Mouse (Mus musculus) layer of hippocampus, adult 8-10 months (tissue): ENCODE measurements around the gene Dag1. TPM values are rescaled to one million over a fixed set of nuclear protein-coding genes. Genes with fewer than 3 reads are reported as not detected.
"Not testable (repeated sequence)": the region's sequence is repeated elsewhere in the genome, so short reads cannot be mapped to it uniquely, and the experiment has no call there.

ENCODE experiments used
- DNase-seq, 2 experiments: peaks; one replicate each; pipeline ENCODE4 v3.0.0; 2022; ENCODE audit warnings: low spot score in 2 of 2
- total RNA-seq, 4 experiments: library from RNA; stranded (reverse); gene quantifications; 2 replicates each; pipeline ENCODE4 v1.2.4; 2022

The Dag1 gene
- total RNA-seq, 4 experiments from 2014 or later: 70.4 to 75.9 (median 73.9) TPM

DNA sequence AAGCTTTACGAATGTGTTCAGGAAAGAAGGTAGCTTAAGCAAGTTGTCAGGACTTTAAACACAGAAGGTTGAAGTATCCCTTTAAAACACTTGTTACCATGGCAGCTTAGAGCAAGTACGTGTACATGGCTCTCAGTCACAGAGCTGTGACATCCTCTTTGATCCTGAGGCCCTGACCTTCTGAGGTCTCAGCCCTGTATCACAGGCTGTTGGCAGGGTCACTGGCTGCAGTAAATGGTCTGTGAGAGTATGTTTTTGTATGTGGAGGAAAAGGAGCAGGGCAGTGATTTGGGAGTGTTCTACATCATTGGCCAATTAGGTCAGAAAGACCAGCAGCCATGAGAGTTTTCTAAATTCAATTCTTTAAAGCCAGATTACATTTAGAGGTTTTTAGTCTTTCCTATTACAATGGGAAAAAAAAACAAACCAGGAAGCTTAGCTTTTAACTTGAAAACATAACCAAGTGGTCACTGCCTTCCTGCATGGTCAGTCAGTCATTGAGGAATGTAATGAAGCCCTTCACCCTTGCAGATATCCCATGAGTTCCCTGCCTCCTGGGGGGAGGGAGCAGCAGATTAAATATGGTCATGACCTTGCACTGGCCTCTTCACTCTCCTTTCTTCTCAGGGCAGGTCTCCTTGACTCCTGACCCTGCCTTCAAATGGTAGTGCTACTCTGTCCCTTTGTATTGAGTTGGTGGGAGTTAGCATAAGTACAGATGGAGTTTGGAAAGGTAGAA is 35.7 kb downstream of the Dag1 start:
- DNase-seq: no peak

DNA sequence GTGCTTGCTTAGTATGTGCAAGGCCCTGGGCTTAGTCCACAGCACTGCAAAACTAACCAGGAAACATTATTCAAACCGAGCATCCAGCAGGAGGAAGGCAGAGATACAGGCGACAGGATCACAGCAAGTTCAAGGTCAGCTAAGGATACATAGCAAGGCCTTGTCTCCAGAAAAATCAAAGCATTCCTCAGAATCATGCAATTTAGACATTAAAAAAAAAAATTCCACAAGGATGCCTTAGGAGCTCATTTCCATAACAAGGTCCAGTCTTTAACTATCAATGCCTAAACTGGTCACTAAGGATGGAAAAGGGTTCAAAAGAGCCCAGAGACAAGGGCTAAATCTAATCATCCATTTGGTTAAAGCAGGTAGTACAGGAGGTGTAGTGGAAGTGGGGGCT is 38.6 kb downstream of the Dag1 start:
- DNase-seq: no peak

GRCm38 (mm10) chr9:108223633-108224032 is 40.1 kb downstream of the Dag1 start:
- no peak for DNase-seq

GRCm38 (mm10) chr9:108221566-108221965 is 42.2 kb downstream of the Dag1 start:
- no peak for DNase-seq

DNA sequence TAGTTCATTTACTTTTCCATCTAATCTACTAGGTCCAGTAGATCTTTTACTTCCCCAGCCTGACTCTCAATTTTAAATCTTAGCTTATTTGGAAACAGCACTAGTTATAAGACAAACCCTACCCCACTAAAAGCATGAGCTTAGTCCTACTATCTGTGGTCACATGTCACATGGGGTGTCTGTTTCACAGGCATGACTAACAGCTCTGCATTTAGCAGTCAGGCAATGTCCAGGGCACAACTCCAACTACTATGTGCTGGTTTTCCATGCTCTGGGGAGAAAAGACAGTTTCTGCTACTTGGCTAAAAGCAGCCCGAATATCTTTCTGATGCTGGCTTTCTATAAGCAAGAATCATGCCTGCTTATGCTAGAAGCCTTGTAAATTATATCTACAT is 43.4 kb downstream of the Dag1 start:
- DNase-seq: no peak

DNA sequence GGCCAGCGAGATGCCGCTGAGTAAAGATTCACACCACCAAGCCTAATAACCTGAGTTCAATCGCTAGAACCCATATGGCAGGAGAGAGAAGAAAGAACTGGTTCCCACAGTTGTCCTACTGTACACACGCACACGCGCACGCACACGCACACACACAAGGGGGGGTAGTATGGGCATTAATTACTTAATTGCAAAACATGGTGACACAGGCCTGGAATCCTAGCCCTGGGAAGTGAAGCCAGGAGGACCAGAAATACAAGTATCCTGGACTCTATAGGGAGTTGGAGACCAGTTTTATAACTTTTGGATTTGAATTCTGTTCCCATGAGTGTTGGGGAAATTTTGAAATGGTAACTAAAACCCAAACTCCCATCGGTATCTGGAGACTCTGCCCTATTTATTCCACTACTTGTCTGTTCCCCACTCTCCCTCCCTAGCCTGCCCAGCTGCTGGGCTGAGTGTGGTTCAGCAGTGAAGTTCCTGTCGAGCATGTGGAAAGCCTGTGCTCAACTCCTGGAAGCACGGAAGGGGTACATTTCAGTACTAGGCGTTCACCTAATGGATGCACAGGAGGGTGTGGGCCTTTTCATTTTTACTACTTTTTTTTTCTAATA is 43.9 kb downstream of the Dag1 start:
- no peak for DNase-seq

DNA sequence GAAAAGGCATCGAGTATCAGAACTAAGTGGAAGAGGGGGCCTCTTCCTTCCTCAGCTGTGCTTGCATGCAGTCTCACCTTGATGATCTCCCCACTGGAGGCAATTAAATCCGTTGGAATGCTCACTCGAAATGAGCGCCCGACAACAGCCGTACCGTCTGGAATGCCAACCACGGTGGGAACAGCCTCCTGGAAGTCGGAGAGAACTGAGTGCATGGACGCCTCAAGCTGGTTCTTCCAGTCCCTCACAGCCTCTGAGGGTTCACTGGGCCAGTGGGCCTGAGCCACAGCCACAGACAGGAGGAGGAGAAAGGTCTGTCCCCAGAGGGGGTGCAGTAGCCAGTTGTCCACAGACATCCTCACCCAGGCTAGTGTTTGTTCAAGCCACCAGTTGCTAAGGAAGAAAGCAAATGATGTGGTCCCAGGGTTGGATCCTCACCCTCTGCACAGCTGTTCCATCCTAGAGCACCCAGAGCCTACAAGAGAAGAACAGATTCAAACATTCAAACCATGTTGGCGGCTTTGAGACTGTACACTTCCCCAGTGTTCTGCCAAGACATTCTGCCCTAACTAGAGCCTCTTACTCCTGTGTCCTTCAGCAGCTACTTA is 45.7 kb downstream of the Dag1 start:
- DNase-seq: no peak

- no peak for DNase-seq
Measured at GRCm38 (mm10) chr9:108217406-108217805, 46.4 kb downstream of the Dag1 start.

DNA sequence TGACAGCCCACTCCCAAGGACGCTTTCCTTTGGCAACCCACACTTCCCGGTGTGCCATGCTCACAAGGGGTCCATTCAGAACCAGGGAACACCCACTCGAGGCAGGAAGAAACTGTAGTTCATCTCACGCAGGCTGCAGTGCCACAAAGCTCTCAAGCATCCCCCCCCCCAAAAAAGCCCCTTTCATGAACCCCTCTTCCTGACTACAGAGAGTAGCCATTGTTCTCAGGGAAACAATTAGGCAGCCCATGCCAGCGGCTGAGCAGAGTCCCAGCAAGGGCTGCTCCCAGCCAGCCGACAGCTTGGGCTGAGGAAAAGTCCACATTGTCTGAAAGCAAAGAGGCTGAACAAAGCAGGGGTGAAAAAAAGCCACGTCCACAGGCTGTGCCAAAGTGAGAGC is 50.7 kb downstream of the Dag1 start:
- DNase-seq: no peak

DNA sequence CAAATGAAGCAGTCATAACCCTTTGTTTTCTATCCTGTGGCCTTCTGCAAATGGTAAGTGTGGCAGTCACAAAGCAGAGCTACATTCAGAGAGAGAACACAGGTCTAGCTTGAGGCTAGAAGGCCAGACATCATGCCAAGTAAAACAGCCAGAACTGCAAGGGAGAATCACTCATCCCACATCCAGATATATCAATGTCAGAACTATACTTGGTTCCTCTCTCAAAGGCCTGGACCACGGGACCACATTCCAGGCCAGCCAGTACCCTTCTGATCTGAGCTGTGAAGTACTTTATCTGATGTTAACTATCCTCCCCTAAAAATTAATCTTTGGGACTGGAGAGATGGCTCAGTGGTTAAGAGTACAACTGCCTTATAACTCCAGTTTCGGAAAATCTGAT is 51.3 kb downstream of the Dag1 start:
- no peak for DNase-seq

DNA sequence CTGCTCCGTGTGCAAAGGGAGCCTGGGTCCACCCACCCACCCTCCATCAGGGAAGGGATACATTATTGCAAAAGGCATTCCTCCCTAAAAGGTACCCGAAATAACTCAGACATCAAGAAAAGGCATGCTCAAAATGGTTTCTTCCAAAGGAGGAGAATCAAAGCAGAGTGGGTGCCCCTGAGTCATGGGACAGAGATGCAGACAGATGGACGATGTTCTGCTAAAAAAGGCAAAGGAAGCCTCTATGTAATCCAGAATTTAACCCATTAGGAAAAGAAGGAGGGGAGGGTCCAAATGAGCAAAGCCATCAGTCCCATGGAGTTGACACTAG is 58.2 kb downstream of the Dag1 start:
- no peak for DNase-seq

DNA sequence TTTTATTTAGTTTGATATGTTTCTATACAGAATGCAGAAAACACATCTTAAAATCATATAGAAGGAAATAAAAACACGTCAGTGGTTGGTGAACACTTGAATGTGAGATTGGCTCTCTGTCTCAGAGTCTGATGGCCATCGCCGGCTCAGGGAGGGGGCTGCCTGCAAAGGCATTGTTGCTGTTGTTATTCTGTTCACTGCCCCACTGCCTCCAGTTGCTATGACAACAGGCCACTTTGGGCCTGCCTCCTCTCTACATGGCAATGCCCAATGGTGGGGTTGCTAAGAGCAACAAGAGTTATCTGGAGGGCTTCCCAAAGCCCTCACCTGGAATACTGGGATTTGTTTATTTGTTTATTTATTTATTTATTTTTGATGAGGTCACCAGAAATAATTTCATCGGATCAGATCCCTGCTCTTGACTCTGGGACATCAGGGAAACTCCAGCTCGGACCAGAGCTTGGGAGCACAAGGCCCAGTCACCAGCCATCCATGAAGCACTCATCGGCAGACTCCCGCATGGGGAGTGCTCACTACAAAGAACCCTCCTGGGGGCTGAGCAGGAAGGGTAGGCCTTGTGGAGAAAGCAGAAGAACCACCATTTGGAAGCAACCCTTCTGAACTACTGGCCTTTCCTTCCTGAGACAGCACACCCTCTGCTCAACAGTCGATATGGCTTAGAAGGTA is 58.7 kb downstream of the Dag1 start:
- DNase-seq: no peak

DNA sequence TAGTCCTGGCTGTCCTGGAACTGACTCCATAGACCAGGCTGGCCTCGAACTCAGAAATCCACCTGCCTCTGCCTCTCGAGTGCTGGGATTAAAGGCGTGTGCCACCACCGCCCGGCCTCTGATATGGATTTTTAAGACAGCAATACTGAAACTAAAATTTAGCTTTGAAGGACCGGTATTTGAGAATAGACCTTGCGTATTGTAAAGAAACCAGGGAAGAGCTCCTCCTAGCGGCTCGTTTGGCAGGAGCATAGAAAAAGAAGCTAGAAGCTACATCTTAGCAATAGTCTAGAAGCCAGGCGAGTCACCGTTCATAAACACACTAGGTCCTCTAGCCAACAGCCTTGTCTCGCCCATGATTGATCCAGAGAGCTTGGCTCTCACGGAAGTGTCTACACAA is 60.7 kb downstream of the Dag1 start:
- DNase-seq: peak; percentile 56 to 74

GRCm38 (mm10) chr9:108202169-108202568 is 61.6 kb downstream of the Dag1 start:
- DNase-seq: no peak

- DNase-seq: peak; percentile 91 to 93
Measured at GRCm38 (mm10) chr9:108201160-108201559, 62.6 kb downstream of the Dag1 start.

GRCm38 (mm10) chr9:108198621-108199020 is 65.1 kb downstream of the Dag1 start:
- no peak for DNase-seq

GRCm38 (mm10) chr9:108196920-108197677 is 66.7 kb downstream of the Dag1 start:
- DNase-seq: no peak

- not testable (repeated sequence) for DNase-seq
Measured at GRCm38 (mm10) chr9:108196222-108196621, 67.5 kb downstream of the Dag1 start.

DNA sequence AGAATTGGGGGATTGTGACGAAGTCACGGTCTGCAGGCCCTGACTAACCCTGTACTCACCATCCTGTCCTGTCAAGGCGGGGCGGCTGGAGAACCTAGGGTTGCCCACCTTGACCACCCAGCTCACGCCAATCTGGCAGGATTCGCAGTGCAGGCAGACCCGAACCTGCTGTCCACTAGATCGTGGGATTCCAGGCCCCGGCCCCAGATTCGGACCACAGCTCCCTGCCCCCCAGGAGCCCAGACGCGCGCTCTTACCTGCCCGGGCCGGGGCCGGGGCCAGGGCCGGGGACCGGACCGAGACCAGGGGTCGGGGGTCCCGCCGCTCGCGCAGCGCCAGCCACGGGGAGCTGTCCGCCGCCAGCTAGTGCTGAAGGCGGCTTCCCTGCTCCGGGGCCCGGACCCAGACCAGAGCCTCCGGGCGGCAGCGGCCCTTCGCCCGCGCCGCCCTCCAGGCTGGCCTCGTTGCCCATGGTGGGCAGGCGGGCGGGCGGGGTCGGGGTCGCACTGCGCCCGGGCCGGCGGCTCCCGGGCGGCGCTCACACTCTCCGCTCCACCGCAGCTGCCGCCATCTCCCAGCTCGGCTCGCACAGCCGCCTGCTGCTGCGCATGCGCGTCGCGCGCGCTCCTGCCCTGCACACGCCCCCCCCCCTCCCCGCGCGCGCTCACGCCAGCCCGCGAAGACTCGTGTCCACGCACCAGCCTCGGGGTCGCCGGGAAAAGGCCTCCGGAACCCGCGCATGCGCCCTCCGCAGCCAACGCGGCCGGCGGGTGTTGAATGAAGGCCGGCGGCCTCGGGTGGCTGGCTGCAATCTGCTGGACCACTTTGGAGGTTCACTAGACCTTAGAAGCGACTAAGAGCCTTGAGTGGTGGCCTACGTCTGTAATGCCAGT is 73.7 kb downstream of the Dag1 start, which contains the start of gene Bsn:
Bsn (minus strand) TSS at position 598 of the 893 bp plus-strand sequence.
- DNase-seq: peak; percentile 56 to 76

DNA sequence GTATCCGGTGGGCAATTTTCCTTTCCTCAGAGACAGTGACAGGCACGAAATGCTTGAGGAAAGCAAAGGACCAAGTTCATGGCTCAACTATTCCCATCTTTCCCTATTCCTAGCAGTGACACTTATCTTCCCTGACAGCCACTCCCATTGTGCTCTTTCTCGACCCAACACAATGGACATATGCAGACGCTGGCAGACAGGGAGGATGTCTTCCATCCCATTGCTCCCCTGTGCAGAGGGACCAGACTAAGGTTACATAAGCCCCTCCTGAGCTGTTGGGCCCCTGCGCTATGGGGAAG is 74.3 kb downstream of the Dag1 start:
- DNase-seq: no peak

GRCm38 (mm10) chr9:108189023-108189422 is 74.7 kb downstream of the Dag1 start:
- no peak for DNase-seq
